Mouse (Mus musculus): Measurements from ENCODE around the gene Pcmt1. TPM values are rescaled to one million over a fixed set of nuclear protein-coding genes. Genes with fewer than 3 reads are reported as not detected.

Pcmt1 gene
- polyA plus RNA-seq, 1 experiment, result 61.6 TPM

DNA sequence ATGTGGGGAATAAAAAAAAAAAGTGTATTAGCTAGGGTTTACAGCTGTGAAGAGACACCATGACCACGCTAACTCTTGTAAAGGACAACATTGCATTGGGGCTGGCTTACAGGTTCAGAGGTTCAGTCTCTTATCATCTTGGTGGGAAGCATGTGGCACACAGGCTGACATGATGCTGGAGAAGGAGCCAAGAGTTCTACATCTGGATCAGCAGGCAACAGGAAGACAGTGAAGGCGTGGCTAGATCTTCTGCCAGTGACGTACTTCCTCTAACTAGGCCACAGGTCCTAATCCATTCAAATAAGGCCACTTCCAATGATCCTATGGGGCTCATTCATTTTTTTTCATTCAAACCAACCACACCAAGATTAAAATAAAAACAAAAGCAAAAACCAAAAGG is 19.2 kb upstream of the Pcmt1 start:
- no peak overlapping the region for H3K4me2 ChIP-seq (ENCODE audit: low read depth)
- peaks cover 49% of the 10 kb centered on the region for H3K36me3 ChIP-seq (ENCODE audit: control insufficient read depth, insufficient read depth)
- H3K27me3 ChIP-seq (ENCODE audit: control insufficient read depth, insufficient read depth, insufficient read length), result no peaks in the 10 kb centered on the region
- no peaks in the 10 kb centered on the region for H3K79me2 ChIP-seq (ENCODE audit: control insufficient read depth, insufficient read depth)
- TF ChIP-seq CEBPB (IDR thresholded peaks at IDR 0.05; ENCODE audit: insufficient read depth, poor library complexity, severe bottlenecking) (no peak), USF1 (IDR thresholded peaks at IDR 0.05; ENCODE audit: low read depth) (no peak), MAX (IDR thresholded peaks at IDR 0.05; ENCODE audit: low read depth) (no peak), MYOD1 (IDR thresholded peaks at IDR 0.05; ENCODE audit: control insufficient read depth in 1 of 3, insufficient read length in 2 of 3, low read depth in 2 of 3) (no peak), TCF3 (IDR thresholded peaks at IDR 0.05; ENCODE audit: insufficient read length, low read depth) (no peak)
- no peak overlapping the region for H3K4me3 ChIP-seq
- no peak overlapping the region for H3ac ChIP-seq (ENCODE audit: control insufficient read depth, insufficient read length)

DNA sequence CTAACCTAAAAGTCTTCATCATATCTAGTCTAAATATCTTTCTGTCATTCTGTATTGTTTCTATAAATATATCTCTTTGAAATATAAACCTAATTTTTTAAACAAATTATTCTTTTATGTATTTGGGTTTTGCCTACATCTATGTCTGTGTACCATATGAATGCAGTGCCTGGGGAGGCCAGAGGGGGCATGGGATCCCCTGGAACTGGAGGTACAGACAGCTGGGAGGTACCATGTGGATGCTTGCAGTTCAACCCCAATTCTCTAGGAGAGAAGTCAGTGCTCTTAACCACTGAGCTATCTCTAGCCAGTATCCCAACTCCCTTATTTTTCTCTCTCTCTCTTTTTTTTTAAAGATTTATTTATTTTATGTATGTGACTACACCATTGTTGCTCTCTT is 14.3 kb upstream of the Pcmt1 start:
- H3K4me3 ChIP-seq, result no peak overlapping the region
- TF ChIP-seq E2F4 (IDR thresholded peaks at IDR 0.05; ENCODE audit: insufficient read depth) (no peak), MYOG (IDR thresholded peaks at IDR 0.05; ENCODE audit: control insufficient read depth in 1 of 3, insufficient read depth in 1 of 3, insufficient read length in 2 of 3, low read depth in 2 of 3) (no peak), POLR2A (IDR thresholded peaks at IDR 0.05; ENCODE audit: insufficient read length, low read depth) (no peak), TCF3 (IDR thresholded peaks at IDR 0.05; ENCODE audit: insufficient read length, low read depth) (no peak), SRF (IDR thresholded peaks at IDR 0.05; ENCODE audit: control insufficient read depth, insufficient read length, low read depth) (no peak), POLR2AphosphoS2 (IDR thresholded peaks at IDR 0.05; ENCODE audit: insufficient read length, low read depth) (no peak), USF1 (IDR thresholded peaks at IDR 0.05; ENCODE audit: low read depth) (no peak), TCF12 (IDR thresholded peaks at IDR 0.05; ENCODE audit: insufficient read depth, poor library complexity, severe bottlenecking) (no peak), REST (IDR thresholded peaks at IDR 0.05; ENCODE audit: insufficient read depth, insufficient read length) (no peak), MAX (IDR thresholded peaks at IDR 0.05; ENCODE audit: low read depth) (no peak), MYOD1 (IDR thresholded peaks at IDR 0.05; ENCODE audit: control insufficient read depth in 1 of 3, insufficient read length in 2 of 3, low read depth in 2 of 3) (no peak)
- no peak overlapping the region for H3K4me2 ChIP-seq (ENCODE audit: low read depth)
- H3K27me3 ChIP-seq (ENCODE audit: control insufficient read depth, insufficient read depth, insufficient read length), result no peaks in the 10 kb centered on the region
- peaks cover 48% of the 10 kb centered on the region for H3K36me3 ChIP-seq (ENCODE audit: control insufficient read depth, insufficient read depth)
- peaks cover 32% of the 10 kb centered on the region for H3K79me2 ChIP-seq (ENCODE audit: control insufficient read depth, insufficient read depth)
- no peak overlapping the region for H3ac ChIP-seq (ENCODE audit: control insufficient read depth, insufficient read length)

DNA sequence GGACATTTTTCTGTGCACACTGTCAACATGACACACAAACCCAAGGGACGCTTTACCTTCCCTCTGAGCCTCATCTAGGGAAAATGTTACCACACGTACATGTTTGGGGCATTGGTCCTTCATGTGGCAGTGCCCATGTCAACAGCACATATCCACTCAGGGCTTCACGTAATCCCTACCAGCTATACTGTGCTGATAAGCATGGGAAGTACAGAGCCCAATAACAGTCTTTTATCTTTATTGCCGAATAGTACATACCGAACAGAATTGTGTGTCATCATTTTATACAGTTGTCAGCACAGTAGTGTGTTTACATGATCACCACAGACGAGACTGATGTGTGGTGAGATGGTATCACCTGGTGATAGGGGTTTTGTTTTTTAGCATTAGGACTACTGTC is 6.0 kb upstream of the Pcmt1 start:
- peaks cover 2% of the 10 kb centered on the region for H3K36me3 ChIP-seq (ENCODE audit: control insufficient read depth, insufficient read depth)
- no peak for TF ChIP-seq MYOD1 (IDR thresholded peaks at IDR 0.05; ENCODE audit: control insufficient read depth in 1 of 3, insufficient read length in 2 of 3, low read depth in 2 of 3)
- TF ChIP-seq POLR2A (IDR thresholded peaks at IDR 0.05; ENCODE audit: insufficient read length, low read depth), result no peak
- TF ChIP-seq CEBPB (IDR thresholded peaks at IDR 0.05; ENCODE audit: insufficient read depth, poor library complexity, severe bottlenecking), result no peak
- TF ChIP-seq USF1 (IDR thresholded peaks at IDR 0.05; ENCODE audit: low read depth), result no peak
- no peak for TF ChIP-seq SRF (IDR thresholded peaks at IDR 0.05; ENCODE audit: control insufficient read depth, insufficient read length, low read depth)
- TF ChIP-seq TCF12 (IDR thresholded peaks at IDR 0.05; ENCODE audit: insufficient read depth, poor library complexity, severe bottlenecking), result no peak
- no peak for TF ChIP-seq POLR2AphosphoS2 (IDR thresholded peaks at IDR 0.05; ENCODE audit: insufficient read length, low read depth)
- no peak for TF ChIP-seq MAX (IDR thresholded peaks at IDR 0.05; ENCODE audit: low read depth)
- TF ChIP-seq E2F4 (IDR thresholded peaks at IDR 0.05; ENCODE audit: insufficient read depth), result no peak
- TF ChIP-seq MYOG (IDR thresholded peaks at IDR 0.05; ENCODE audit: control insufficient read depth in 1 of 3, insufficient read depth in 1 of 3, insufficient read length in 2 of 3, low read depth in 2 of 3), result no peak
- no peak for TF ChIP-seq TCF3 (IDR thresholded peaks at IDR 0.05; ENCODE audit: insufficient read length, low read depth)
- no peak for TF ChIP-seq REST (IDR thresholded peaks at IDR 0.05; ENCODE audit: insufficient read depth, insufficient read length)
- no peak overlapping the region for H3K4me3 ChIP-seq
- no peak overlapping the region for H3ac ChIP-seq (ENCODE audit: control insufficient read depth, insufficient read length)
- no peak overlapping the region for H3K4me2 ChIP-seq (ENCODE audit: low read depth)
- H3K27me3 ChIP-seq (ENCODE audit: control insufficient read depth, insufficient read depth, insufficient read length), result no peaks in the 10 kb centered on the region
- peaks cover 99% of the 10 kb centered on the region for H3K79me2 ChIP-seq (ENCODE audit: control insufficient read depth, insufficient read depth)

DNA sequence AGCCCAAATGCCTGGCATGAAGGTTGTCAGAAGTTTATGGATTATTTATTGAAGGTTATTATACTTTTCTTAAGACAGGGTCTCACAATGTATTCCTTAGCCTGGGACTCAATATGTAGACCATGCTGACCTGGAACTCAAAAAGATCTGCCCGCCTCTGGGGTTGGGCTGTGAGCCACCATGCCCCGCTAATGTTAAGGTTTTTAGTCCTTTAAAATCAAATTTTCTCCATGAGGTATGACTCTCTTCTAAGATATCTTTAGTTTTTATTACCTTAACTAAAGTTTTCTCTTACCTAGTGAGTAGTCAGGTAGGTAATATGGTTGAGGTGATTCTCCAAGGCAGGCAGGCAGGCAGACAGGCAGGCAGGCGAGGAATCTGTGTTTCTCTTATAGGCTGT is 1.3 kb upstream of the Pcmt1 start:
- peak overlapping the region; percentile 60 for H3K4me3 ChIP-seq
- TF ChIP-seq POLR2A (IDR thresholded peaks at IDR 0.05; ENCODE audit: insufficient read length, low read depth), result no peak
- no peaks in the 10 kb centered on the region for H3K36me3 ChIP-seq (ENCODE audit: control insufficient read depth, insufficient read depth)
- peak overlapping the region; percentile 98 for H3ac ChIP-seq (ENCODE audit: control insufficient read depth, insufficient read length)
- no peaks in the 10 kb centered on the region for H3K27me3 ChIP-seq (ENCODE audit: control insufficient read depth, insufficient read depth, insufficient read length)
- H3K4me2 ChIP-seq (ENCODE audit: low read depth), result peak overlapping the region; percentile 89
- H3K79me2 ChIP-seq (ENCODE audit: control insufficient read depth, insufficient read depth), result peaks cover 87% of the 10 kb centered on the region

DNA sequence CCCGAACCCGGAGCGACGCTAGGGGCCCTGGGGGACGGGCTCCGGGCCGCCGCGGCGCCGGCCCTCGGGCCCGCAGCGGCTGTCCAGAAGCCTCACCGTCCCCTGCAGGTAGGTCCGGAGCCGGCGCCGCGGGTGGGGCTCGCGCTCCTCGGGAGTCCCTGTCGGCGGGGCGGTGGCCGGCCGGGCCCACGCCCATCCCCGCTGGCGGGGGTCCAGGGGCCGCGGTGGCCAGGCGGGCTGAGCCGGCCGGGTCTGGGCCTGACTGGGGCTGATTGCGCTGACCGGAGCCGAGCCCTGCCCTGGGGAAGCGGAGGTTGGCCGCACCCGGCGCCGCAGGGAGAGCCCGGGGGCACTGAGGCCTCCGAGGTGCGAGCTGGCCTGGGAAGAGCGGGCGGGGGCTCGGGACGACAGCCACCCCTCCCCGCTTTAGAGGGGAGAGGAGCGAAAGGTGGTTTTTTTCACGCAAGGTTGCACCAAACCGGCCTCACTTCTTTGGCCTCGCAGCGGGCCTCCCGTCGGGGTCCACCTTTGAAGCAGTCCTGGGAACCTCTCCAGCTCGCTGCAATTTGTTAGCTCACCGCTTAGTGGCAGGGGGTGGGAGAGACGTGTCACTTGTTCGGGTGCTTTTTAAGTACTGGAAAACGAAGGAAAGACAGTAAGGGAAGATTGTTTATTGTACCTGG is 548 bp upstream of the Pcmt1 start:
- H3K79me2 ChIP-seq (ENCODE audit: control insufficient read depth, insufficient read depth), result peaks cover 87% of the 10 kb centered on the region
- peak overlapping the region; percentile 60 for H3K4me3 ChIP-seq
- TF ChIP-seq MAX (IDR thresholded peaks at IDR 0.05; ENCODE audit: low read depth), result no peak
- no peak for TF ChIP-seq CEBPB (IDR thresholded peaks at IDR 0.05; ENCODE audit: insufficient read depth, poor library complexity, severe bottlenecking)
- TF ChIP-seq SRF (IDR thresholded peaks at IDR 0.05; ENCODE audit: control insufficient read depth, insufficient read length, low read depth), result no peak
- no peak for TF ChIP-seq MYOD1 (IDR thresholded peaks at IDR 0.05; ENCODE audit: control insufficient read depth in 1 of 3, insufficient read length in 2 of 3, low read depth in 2 of 3)
- H3K27me3 ChIP-seq (ENCODE audit: control insufficient read depth, insufficient read depth, insufficient read length), result no peaks in the 10 kb centered on the region
- peak overlapping the region; percentile 98 for H3ac ChIP-seq (ENCODE audit: control insufficient read depth, insufficient read length)
- H3K36me3 ChIP-seq (ENCODE audit: control insufficient read depth, insufficient read depth), result peaks cover 6% of the 10 kb centered on the region
- H3K4me2 ChIP-seq (ENCODE audit: low read depth), result peak overlapping the region; percentile 89

All from myocyte (in vitro differentiated cells).